Mouse (Mus musculus): Measurements from ENCODE around the gene Srd5a1. TPM values are rescaled to one million over a fixed set of nuclear protein-coding genes. Genes with fewer than 3 reads are reported as not detected.
"Not testable (repeated sequence)": the region's sequence is repeated elsewhere in the genome, so short reads cannot be mapped to it uniquely, and the experiment has no call there.

Gene Srd5a1
- polyA plus RNA-seq, 1 experiment from 2014 or later, result 25.6 TPM

- H3K27ac ChIP-seq (ENCODE audit: low read length); H3K27me3 ChIP-seq (replicated peaks; ENCODE audit: control insufficient read depth, insufficient read depth, low read length); ATAC-seq; H3K4me3 ChIP-seq (replicated peaks; ENCODE audit: low read length); H3K4me1 ChIP-seq (replicated peaks; ENCODE audit: control insufficient read depth, insufficient read depth, low read length); H3K9me3 ChIP-seq (ENCODE audit: control insufficient read depth, low read length); H3K9ac ChIP-seq (replicated peaks; ENCODE audit: low read depth, low read length); H3K36me3 ChIP-seq (ENCODE audit: control insufficient read depth, insufficient read depth); H3K4me2 ChIP-seq (ENCODE audit: low read length): not testable (repeated sequence)
- 92% methylated on average over 4 of the region's 4 CpGs for WGBS
These were observed 45.8 kb downstream of the Srd5a1 start for GRCm38 (mm10) chr13:69565401-69565800.

DNA sequence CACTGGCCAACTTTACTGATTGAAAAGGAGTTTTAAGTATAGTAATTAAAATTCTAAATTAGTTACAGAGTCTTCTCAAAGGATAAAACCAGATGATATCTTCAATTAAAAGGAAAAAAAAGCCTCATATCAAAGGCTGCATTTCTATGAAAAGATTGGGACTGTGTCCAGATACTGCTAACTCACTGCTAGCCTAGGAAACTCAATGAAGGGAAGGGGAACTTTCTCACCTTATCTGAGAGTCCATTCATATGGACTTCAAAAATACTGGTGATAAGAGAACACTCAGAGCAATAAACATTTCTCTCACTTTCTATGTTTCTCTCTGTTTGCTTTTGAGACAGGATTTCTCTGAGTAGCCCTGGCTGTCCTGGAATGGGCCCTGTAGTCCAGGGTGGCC is 46.7 kb downstream of the Srd5a1 start:
- 0 out of 2 replicates have a peak, but pooled peaks cover 1% of the 10 kb centered on the region for H3K4me1 ChIP-seq (replicated peaks; ENCODE audit: control insufficient read depth, insufficient read depth, low read length)
- no peak overlapping the region for H3K9ac ChIP-seq (replicated peaks; ENCODE audit: low read depth, low read length)
- no peak overlapping the region for H3K27ac ChIP-seq (ENCODE audit: low read length)
- no peaks in the 10 kb centered on the region for H3K27me3 ChIP-seq (replicated peaks; ENCODE audit: control insufficient read depth, insufficient read depth, low read length)
- ATAC-seq, result no peak
- H3K4me3 ChIP-seq (replicated peaks; ENCODE audit: low read length), result no peak overlapping the region
- H3K36me3 ChIP-seq (ENCODE audit: control insufficient read depth, insufficient read depth), result no peaks in the 10 kb centered on the region
- H3K9me3 ChIP-seq (ENCODE audit: control insufficient read depth, low read length), result no peaks in the 10 kb centered on the region
- H3K4me2 ChIP-seq (ENCODE audit: low read length), result no peak overlapping the region

GRCm38 (mm10) chr13:69563905-69564304 is 47.3 kb downstream of the Srd5a1 start:
- ATAC-seq, result no peak
- 81% methylated on average over 3 of the region's 3 CpGs for WGBS

GRCm38 (mm10) chr13:69562654-69563574 is 48.3 kb downstream of the Srd5a1 start:
- Histone ChIP-seq H3K27ac (ENCODE audit: low read length) (no peak overlapping the region), H3K36me3 (ENCODE audit: control insufficient read depth, insufficient read depth) (no peaks in the 10 kb centered on the region), H3K4me3 (replicated peaks; ENCODE audit: low read length) (no peak overlapping the region), H3K9ac (replicated peaks; ENCODE audit: low read depth, low read length) (no peak overlapping the region), H3K27me3 (replicated peaks; ENCODE audit: control insufficient read depth, insufficient read depth, low read length) (no peaks in the 10 kb centered on the region), H3K9me3 (ENCODE audit: control insufficient read depth, low read length) (no peaks in the 10 kb centered on the region), H3K4me1 (replicated peaks; ENCODE audit: control insufficient read depth, insufficient read depth, low read length) (0 out of 2 replicates have a peak, but pooled peaks cover 2% of the 10 kb centered on the region), H3K4me2 (ENCODE audit: low read length) (no peak overlapping the region)
- 86% methylated on average over 12 of the region's 12 CpGs for WGBS
- ATAC-seq, result no peak

More at GRCm38 (mm10) chr13:69563905-69564304, 47.3 kb downstream of the Srd5a1 start:
- H3K4me3 ChIP-seq (replicated peaks; ENCODE audit: low read length), result no peak overlapping the region
- H3K36me3 ChIP-seq (ENCODE audit: control insufficient read depth, insufficient read depth), result no peaks in the 10 kb centered on the region
- H3K9me3 ChIP-seq (ENCODE audit: control insufficient read depth, low read length), result no peaks in the 10 kb centered on the region
- no peak overlapping the region for H3K27ac ChIP-seq (ENCODE audit: low read length)
- no peak overlapping the region for H3K9ac ChIP-seq (replicated peaks; ENCODE audit: low read depth, low read length)
- H3K4me1 ChIP-seq (replicated peaks; ENCODE audit: control insufficient read depth, insufficient read depth, low read length), result 0 out of 2 replicates have a peak, but pooled peaks cover 2% of the 10 kb centered on the region
- no peak overlapping the region for H3K4me2 ChIP-seq (ENCODE audit: low read length)
- H3K27me3 ChIP-seq (replicated peaks; ENCODE audit: control insufficient read depth, insufficient read depth, low read length), result no peaks in the 10 kb centered on the region

DNA sequence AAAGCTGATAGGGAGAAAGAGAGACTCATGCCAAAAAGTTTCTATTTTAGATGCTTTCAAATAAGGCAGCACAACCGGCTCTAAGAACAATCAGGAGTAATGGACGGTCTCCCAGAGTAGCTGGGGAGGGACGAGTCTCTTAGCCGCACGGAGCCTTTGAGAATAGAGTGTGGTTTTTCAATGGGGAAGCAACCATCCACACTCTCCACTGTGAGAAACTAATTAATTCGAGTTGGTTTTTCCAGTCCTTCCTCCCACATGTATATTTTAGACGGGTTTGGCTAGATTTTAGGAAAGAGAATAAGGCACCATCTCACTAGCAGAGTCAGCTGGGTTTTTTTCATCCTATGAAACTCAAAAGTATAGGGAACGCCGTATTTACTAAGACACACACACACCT is 49.2 kb downstream of the Srd5a1 start:
- no peaks in the 10 kb centered on the region for H3K27me3 ChIP-seq (replicated peaks; ENCODE audit: control insufficient read depth, insufficient read depth, low read length)
- no peaks in the 10 kb centered on the region for H3K36me3 ChIP-seq (ENCODE audit: control insufficient read depth, insufficient read depth)
- H3K4me2 ChIP-seq (ENCODE audit: low read length), result no peak overlapping the region
- H3K9ac ChIP-seq (replicated peaks; ENCODE audit: low read depth, low read length), result no peak overlapping the region
- H3K4me1 ChIP-seq (replicated peaks; ENCODE audit: control insufficient read depth, insufficient read depth, low read length), result 0 out of 2 replicates have a peak, but pooled peaks cover 2% of the 10 kb centered on the region
- H3K4me3 ChIP-seq (replicated peaks; ENCODE audit: low read length), result no peak overlapping the region
- no peak for ATAC-seq
- H3K27ac ChIP-seq (ENCODE audit: low read length), result no peak overlapping the region
- WGBS, result 81% methylated on average over 9 of the region's 9 CpGs
- H3K9me3 ChIP-seq (ENCODE audit: control insufficient read depth, low read length), result no peaks in the 10 kb centered on the region

DNA sequence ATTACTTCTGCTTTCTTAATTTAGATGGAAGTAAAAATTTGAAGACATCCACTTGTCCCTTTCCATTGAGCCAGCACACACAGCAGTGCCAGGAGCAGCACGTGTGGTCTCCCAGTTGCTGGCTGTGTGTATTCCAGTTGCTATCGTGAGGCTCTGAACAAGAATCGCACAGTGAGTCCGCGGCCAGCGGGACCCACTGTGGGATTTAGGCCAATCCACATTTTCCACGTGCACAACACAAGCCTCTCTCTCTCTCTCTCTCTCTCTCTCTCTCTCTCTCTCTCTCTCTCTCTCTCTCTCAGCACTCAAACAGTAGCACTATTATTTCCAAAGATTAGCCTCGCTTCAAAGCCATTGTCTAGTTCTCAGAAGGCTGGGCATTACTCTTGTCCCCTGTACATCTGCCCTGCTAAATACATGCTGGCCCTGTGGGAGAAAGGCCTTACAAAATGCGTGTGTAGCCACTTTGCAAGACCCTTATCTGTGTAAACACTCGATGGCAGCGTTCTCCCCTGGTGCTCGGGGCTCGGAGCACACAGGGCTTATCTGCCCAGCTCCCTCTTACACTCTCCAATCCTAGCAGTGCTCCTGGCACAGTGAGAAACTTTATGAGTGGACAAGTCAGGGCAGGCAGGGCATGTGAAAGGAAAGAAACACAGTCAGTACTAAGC is 51.8 kb downstream of the Srd5a1 start:
- 33% methylated on average over 13 of the region's 13 CpGs for WGBS
- no peak overlapping the region for H3K9ac ChIP-seq (replicated peaks; ENCODE audit: low read depth, low read length)
- no peak overlapping the region for H3K4me3 ChIP-seq (replicated peaks; ENCODE audit: low read length)
- no peak overlapping the region for H3K4me2 ChIP-seq (ENCODE audit: low read length)
- H3K27ac ChIP-seq (ENCODE audit: low read length), result no peak overlapping the region
- no peaks in the 10 kb centered on the region for H3K36me3 ChIP-seq (ENCODE audit: control insufficient read depth, insufficient read depth)
- no peaks in the 10 kb centered on the region for H3K9me3 ChIP-seq (ENCODE audit: control insufficient read depth, low read length)
- ATAC-seq, result peak; percentile 49; the same call in 1 of the 2 replicates
- H3K4me1 ChIP-seq (replicated peaks; ENCODE audit: control insufficient read depth, insufficient read depth, low read length), result 0 out of 2 replicates have a peak, but pooled peaks cover 2% of the 10 kb centered on the region
- no peaks in the 10 kb centered on the region for H3K27me3 ChIP-seq (replicated peaks; ENCODE audit: control insufficient read depth, insufficient read depth, low read length)

DNA sequence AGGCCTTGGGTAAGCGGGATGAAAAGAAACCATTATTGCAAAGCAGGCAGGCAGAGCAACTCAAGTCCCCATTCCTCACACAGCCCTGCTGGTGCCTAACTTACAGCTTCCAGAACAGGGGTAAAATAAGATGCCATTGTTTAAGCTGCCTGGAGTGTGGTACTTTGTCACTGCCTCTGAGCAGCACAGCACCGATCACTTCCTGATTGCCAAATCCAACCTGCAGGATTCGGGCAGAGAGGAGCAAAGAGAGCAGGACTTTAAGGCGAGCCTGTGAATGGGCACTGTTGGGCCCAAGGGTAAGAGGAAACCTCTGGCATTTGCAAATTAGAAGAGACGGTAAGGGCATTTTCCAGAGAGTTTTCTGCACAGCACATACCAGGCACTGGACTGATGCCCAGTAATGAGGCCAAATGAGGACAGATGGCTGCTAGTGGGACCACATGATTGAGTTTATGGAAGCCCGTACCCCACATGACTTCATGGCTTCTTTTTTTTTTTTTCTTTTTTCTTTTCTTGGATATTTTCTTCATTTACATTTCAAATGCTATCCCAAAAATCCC is 53.1 kb downstream of the Srd5a1 start:
- no peak overlapping the region for H3K4me3 ChIP-seq (replicated peaks; ENCODE audit: low read length)
- no peaks in the 10 kb centered on the region for H3K27me3 ChIP-seq (replicated peaks; ENCODE audit: control insufficient read depth, insufficient read depth, low read length)
- H3K9ac ChIP-seq (replicated peaks; ENCODE audit: low read depth, low read length), result no peak overlapping the region
- no peak overlapping the region for H3K27ac ChIP-seq (ENCODE audit: low read length)
- 60% methylated on average over 6 of the region's 6 CpGs for WGBS
- H3K36me3 ChIP-seq (ENCODE audit: control insufficient read depth, insufficient read depth), result no peaks in the 10 kb centered on the region
- 0 out of 2 replicates have a peak, but pooled peaks cover 2% of the 10 kb centered on the region for H3K4me1 ChIP-seq (replicated peaks; ENCODE audit: control insufficient read depth, insufficient read depth, low read length)
- H3K4me2 ChIP-seq (ENCODE audit: low read length), result no peak overlapping the region
- peak; percentile 52 for ATAC-seq
- H3K9me3 ChIP-seq (ENCODE audit: control insufficient read depth, low read length), result no peaks in the 10 kb centered on the region

- no peak overlapping the region for H3K27ac ChIP-seq (ENCODE audit: low read length)
- no peak overlapping the region for H3K4me3 ChIP-seq (replicated peaks; ENCODE audit: low read length)
- ATAC-seq, result no peak
- no peaks in the 10 kb centered on the region for H3K27me3 ChIP-seq (replicated peaks; ENCODE audit: control insufficient read depth, insufficient read depth, low read length)
- no peak overlapping the region for H3K4me2 ChIP-seq (ENCODE audit: low read length)
- H3K36me3 ChIP-seq (ENCODE audit: control insufficient read depth, insufficient read depth), result no peaks in the 10 kb centered on the region
- no peaks in the 10 kb centered on the region for H3K9me3 ChIP-seq (ENCODE audit: control insufficient read depth, low read length)
- 0 out of 2 replicates have a peak, but pooled peaks cover 2% of the 10 kb centered on the region for H3K4me1 ChIP-seq (replicated peaks; ENCODE audit: control insufficient read depth, insufficient read depth, low read length)
- H3K9ac ChIP-seq (replicated peaks; ENCODE audit: low read depth, low read length), result no peak overlapping the region
These were observed 54.5 kb downstream of the Srd5a1 start for GRCm38 (mm10) chr13:69556728-69557127.

GRCm38 (mm10) chr13:69555957-69556482 is 55.2 kb downstream of the Srd5a1 start:
- Histone ChIP-seq H3K9me3 (ENCODE audit: control insufficient read depth, low read length) (no peaks in the 10 kb centered on the region), H3K9ac (replicated peaks; ENCODE audit: low read depth, low read length) (no peak overlapping the region), H3K4me1 (replicated peaks; ENCODE audit: control insufficient read depth, insufficient read depth, low read length) (0 out of 2 replicates have a peak, but pooled peaks cover 2% of the 10 kb centered on the region), H3K27me3 (replicated peaks; ENCODE audit: control insufficient read depth, insufficient read depth, low read length) (no peaks in the 10 kb centered on the region), H3K4me2 (ENCODE audit: low read length) (no peak overlapping the region), H3K27ac (ENCODE audit: low read length) (no peak overlapping the region), H3K4me3 (replicated peaks; ENCODE audit: low read length) (no peak overlapping the region), H3K36me3 (ENCODE audit: control insufficient read depth, insufficient read depth) (no peaks in the 10 kb centered on the region)
- no peak for ATAC-seq
- 81% methylated on average over 6 of the region's 6 CpGs for WGBS
